Mouse (Mus musculus) liver, adult (tissue): Measurements from ENCODE around the gene Pitpnc1.

Experiments used
- GATA4 ChIP-seq: IDR thresholded peaks from 2 replicates; pipeline ENCODE4 v1.6.1; 2014; ENCODE audit warnings: mild to moderate bottlenecking, low read length; ENCODE audit not compliant: insufficient replicate concordance

Pitpnc1 gene

DNA sequence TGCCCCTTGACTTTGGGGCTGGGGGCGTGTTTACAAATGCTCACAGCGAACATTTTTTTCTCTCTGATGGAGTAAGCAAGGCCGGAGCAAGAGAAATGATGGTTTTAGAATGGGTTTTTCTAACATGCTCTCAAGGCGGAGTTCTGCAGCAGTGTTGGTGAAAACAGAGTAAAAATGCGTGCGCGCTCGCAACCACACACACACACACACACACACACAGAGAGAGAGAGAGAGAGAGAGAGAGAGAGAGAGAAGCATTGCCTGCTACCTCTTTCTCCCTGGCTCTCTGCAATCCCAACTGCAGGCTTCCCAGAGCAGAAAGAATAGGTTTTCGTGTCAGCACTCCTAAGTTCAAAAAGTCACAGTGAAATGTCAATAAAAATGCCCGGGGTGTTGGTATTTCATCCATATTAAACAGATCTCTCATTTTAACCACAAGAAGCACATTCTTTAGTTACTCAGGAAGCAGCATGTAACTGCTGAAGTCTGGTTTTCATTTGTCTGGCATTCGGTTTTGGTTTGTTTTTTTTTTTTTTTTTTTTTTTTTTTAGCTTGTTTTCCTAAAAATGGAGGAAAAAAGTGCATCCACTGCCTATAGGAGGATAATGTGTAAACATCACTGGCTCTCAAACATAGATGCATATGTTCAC, 697 bp upstream of the Pitpnc1 start:
- no peak for TF ChIP-seq GATA4

DNA sequence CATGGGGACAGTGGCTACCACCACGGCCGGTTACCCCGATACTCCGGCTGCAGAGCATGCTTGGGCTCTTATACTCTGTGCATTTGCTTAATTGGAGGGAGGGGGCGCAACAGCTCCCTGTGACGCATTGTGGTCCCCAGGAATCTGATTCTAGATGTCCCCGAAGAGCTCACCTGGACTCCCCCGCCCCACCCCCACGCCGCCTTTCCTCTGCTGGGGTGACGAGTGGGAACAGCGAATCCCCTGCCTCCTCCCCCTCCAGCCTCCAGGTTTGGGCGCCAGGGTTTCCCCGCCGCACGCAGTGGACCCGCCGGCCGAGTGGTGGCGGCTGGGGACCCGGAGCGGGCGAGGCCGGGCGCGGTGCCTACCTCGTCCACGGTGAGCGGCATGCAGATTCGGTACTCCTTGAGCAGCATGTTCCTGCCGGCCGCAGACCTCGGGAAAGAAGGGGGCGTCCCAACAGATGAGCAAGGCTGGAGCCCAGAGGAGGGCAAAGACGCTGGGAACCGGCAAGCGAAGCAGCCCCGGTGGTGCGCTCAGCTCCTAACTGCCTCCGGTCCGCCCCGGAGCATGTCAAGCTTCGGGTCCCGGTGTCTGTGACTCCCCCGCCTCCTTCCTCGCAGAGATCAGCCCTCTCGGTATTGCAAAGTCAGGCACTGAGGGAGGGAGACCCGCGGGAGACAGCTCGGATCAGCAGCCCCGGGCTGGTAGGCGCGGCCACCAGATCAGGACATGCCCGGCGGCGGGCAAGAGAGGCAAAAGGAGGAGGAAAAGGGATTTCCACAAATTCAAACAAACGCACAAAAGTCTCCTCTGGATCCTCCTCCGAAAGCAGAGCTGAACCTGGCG, 752 bp downstream of the Pitpnc1 start:
- TF ChIP-seq GATA4 = no peak

DNA sequence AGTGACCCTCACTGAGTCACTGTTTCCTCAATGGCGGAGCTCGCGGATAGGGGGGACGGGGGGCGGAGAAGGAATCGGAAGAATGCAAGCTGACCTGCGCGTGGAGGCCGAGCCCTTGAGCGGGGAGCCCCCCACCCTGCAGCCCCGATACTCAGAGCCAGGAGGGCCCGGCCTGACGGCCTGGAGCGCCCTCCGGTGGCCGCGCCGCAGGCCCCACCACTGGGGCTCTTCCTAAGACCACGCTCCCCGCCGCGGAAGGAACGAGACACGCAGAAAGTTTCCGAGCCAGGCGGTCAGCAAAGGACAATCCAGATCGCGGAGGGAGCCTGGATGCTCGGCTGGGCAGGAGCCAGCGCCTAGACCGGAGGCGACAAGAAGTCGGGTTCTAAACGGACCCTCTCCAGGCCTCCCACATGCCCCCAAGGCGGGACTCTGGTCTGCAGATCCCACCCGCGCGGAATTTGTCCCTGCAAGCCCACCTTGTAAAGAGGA, 1.4 kb downstream of the Pitpnc1 start:
- peak; percentile 35; the same call in 1 of the 2 replicates for TF ChIP-seq GATA4

DNA sequence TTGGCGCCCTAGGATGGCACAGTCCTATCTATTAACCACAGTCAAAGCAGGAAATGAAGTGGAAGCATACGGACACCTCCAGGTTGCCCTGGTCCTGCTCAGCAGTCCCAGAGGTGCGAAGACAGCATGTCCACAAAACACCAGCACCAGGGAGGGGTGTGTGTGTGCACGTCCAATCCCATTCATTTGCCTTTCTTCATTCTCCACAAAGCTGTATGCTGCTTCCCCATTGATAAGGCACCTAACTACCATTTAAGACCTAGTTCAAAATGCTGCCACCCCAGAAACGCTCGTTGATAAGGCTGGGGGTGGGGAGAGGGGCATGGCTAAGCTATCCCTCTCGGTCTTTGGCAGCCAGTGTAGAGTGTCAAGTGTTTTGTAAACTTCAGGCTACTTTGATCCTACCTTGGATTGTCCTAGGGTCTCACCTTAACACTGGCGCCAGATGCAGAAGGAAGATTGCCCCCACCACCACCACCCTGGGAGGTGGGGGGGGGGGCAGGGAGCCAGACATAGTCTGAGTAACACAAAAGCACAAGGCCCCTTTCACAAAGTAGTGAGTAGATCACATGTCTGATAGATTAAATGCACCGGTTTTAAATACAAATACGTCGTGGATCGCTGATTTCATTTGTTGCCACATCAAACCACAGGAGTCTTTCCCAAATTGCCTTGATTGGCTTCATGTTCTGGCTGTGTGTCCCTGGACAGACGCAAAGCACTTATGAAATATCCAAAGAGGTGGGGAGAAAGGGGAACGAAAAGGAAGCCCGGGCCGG, 2.1 kb downstream of the Pitpnc1 start:
- TF ChIP-seq GATA4 = 0 out of 2 replicates have a peak, but pooled peaks have one; percentile 17

DNA sequence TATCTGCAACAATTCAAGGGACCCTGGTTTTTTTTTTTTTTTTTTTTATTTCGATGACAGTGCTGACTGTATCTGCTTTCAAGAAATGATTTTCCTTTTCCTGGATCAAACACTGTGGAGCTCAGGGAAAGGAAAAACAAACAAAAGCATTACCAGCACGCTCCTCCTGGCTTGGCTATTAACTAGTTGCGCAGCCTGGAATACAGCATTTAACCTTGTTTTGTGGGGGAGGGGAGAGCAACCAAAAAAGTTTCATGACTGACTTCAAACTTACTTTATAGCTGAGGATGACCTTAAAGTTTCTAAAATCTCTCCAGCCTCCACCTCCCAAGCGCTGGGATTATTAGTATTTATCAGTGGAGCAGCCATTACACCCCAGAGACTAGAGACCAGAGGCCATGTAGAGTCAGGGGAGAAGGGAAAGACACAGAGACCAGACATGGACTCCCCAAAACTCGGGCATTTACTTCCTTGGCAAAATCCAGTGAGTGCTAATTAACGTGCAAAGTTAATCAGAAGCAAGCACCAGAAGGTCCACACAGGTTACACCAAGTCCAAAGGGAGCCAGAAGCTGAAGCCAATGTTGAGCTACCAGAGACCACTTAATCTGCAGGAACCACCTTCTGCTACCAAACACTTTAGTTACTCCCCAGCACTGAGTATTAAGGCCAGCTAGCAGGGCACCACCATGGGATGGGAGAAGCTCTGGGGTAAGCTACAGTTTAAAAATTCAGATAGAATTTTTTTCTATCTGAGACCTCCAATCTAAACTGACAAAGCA, 3.7 kb downstream of the Pitpnc1 start:
- no peak for TF ChIP-seq GATA4

DNA sequence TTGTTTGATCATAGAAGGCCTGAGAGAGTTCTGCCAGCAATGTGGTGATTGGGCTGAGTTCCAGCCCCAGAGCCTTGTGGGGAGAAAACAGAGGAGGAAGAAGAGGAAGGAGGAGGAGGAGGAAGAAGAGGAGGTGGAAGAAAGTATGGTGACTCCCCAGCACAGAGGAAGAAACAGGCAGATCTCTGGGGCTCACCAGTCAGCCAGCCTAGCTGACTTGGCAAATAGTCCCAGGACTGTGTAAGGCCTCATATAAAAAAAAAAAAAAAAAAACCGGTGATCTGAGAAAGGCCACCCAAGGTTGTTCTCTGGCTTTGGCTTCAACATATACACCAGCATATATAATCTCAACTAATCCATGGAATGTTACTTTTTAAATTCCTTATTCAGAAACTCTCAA, 4.5 kb downstream of the Pitpnc1 start:
- no peak for TF ChIP-seq GATA4

DNA sequence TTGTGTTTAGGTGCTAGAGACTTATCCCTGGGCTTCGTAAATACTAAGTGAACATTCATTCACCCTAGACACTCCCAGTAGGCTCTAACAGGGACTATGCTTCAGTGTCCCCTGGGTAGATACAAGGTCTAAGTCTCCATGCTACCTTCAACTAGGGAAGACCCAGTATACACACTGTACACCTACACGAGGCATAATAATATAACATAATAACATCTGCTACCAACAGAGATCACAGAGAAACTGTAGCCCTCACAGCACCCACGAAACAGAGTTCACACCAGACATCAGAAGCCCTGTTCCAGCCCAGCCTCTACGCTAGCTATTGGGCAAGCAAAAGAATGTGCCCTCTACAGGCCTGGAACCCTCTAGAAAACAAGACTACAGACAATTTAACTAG, 5.5 kb downstream of the Pitpnc1 start:
- no peak for TF ChIP-seq GATA4

DNA sequence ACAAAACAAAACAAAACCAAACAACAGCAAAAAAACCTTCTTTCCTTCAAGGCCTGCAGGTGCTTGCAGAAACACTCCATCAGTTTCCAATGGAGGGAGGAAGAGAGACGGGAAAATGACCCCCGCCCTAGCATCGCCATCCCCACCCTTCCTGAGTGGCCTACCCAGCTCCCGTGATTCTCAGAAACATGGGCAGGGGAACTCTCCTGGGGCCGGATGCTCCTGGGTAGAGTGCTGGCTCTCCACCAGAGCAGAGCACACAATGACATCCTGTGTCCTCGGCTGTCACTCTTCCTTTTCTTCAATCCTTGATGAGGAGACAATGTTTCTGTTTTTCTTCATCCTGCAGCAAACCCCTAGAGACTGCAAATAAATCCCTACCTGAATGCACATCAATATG, 6.4 kb downstream of the Pitpnc1 start:
- no peak; the same call in 1 of the 2 replicates for TF ChIP-seq GATA4

DNA sequence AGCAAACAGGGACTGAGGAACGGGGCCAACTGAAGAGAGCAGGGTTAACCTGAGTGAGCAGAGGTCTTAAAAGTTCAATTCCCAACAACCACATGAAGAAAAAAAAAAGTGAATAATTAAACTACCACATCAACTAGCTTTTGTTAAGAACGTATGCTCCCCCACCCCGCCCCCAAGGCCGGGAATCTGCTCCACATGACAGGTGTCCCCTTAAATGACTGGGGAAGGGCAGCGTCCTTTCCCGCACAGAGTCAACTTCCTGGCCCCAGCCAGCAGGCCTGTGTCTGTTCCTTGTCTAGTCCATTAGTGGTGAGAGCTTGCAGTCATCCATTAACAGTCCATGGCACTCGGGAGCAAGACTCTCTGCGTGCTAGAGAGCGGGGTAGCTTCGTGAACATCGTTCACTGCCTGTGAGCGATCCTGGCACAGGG, 7.2 kb downstream of the Pitpnc1 start:
- TF ChIP-seq GATA4 = no peak

DNA sequence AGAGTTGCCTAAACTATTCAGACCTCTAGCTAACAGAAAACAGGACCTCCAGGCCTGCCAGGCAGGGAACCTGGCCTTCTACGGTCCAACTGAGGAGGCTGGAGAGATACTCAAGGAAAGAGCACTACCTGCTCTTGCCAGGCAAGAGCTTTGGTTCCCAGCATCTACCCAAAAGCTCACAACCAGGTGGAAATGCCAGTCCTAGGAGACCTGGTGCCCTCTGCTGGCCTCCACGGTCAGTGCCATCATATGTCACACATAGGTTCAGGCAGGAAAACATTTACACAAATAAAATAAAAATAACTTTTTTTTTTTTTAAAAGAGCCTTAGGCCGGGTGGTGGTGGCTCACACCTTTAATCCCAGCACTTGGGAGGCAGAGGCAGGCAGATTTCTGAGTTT, 8.0 kb downstream of the Pitpnc1 start:
- no peak for TF ChIP-seq GATA4

DNA sequence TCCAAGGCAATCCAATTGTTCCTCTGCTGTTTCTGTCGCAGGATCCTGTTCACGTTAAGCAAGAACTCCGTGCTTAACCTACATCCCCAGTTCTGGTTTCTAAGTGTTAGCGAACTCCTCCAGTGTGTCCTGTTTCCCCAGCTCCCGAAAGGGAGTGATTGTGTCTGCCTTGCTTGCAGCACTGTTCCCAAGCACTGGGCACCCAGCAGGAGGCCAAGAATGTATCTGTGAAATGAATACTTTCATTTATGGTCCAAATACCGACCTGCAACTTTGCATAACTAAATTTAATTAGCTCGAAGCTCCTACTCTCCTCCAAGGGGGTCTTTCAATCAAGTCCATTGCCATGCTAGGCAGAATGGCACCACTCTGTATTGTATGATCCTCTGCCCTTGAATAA, 10.7 kb downstream of the Pitpnc1 start:
- no peak for TF ChIP-seq GATA4

DNA sequence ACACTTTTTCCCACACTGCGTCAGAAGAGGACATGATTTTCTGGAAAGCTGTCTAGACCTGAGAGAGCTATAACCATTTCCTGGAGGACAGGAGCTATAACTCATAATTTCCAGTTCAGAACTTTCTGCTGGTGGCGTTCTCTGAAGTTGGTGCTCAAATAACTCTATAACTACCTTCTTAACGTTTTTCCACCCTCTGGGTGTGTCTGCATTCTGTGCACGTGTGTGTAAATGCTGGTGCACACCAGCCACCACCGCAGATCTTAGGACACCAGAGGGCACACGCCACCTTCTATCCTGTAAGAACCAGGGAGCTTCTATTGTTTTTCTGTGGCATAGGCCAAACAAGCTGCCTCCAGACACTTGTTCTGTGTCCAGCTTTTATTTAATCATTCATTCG, 11.5 kb downstream of the Pitpnc1 start:
- TF ChIP-seq GATA4 = no peak

DNA sequence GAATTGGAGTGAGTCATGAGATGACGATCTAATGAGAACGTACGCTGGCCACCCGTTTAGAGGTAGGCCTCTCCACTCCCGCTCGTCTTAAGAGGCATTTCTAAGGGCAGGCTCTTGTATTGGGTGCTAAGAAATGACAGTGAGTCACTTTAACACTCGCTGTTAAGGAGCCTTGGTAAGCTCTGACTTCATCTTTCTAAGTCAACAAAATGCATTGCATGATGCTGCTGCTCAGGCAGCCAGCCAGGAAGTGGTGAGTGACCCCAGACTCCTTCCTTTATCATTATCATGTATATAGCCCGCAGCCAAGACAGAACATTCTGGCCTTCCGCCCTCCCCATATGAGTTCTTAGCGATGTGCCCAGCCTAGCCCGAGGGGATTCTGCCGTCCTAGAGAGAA, 12.2 kb downstream of the Pitpnc1 start:
- no peak for TF ChIP-seq GATA4

DNA sequence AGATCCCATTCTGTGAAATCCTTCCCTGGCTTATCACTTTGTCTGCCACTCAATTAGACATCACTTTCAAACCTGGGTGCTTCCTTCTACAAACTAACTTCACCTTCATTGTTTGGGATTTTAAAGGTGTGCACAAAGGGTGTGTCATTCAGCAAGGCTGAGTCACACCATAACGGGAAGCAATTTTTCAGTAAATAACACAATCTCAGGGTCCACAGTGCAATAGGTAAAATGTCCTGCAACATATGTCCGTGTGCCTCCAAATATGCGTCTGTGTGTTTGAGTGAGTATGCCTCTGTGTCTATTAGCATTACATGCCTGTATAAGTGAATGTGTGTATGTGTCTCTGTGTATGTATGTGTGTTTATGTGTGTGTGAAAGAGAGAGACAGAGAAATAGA, 13.2 kb downstream of the Pitpnc1 start:
- TF ChIP-seq GATA4 = no peak
